Mouse (Mus musculus) MEL (cell line): Measurements from ENCODE around the gene Hpcal4.

Experiments
- BHLHE40 ChIP-seq: IDR thresholded peaks from 2 replicates; pipeline ENCODE4 v1.6.1; 2012; ENCODE audit warnings: low read depth, mild to moderate bottlenecking, inconsistent platforms, low read length, improper control_type of control experiment, borderline replicate concordance
- CHD1 ChIP-seq: IDR thresholded peaks from 2 replicates; pipeline ENCODE4 v1.6.1; 2012; ENCODE audit warnings: low read depth, mild to moderate bottlenecking, inconsistent platforms, low read length, improper control_type of control experiment
- CTCF ChIP-seq, 3 experiments: IDR thresholded peaks in 2 of 3; conservative IDR thresholded peaks in 1 of 3; 2 replicates each; pipeline ENCODE4 v1.5.1; 2011 to 2012; ENCODE audit warnings: low read length in 3 of 3, low read depth in 2 of 3, mild to moderate bottlenecking in 2 of 3, improper control_type of control experiment in 1 of 3, inconsistent platforms in 1 of 3, mixed read lengths in 1 of 3, moderate library complexity in 1 of 3; ENCODE audit not compliant: control insufficient read depth in 1 of 3, insufficient read depth in 1 of 3, poor library complexity in 1 of 3, severe bottlenecking in 1 of 3
- MAFK ChIP-seq: IDR thresholded peaks from 2 replicates; pipeline ENCODE4 v1.6.1; 2011; ENCODE audit warnings: low read depth, mild to moderate bottlenecking, low read length, improper control_type of control experiment, borderline replicate concordance
- MAX ChIP-seq: IDR thresholded peaks from 2 replicates; pipeline ENCODE4 v1.6.1; 2011; ENCODE audit warnings: low read length, improper control_type of control experiment
- MYB ChIP-seq: IDR thresholded peaks from 2 replicates; pipeline ENCODE4 v1.6.1; 2011; ENCODE audit warnings: mild to moderate bottlenecking, low read depth, low read length, improper control_type of control experiment
- NELFE ChIP-seq: IDR thresholded peaks from 2 replicates; pipeline ENCODE4 v1.6.1; 2011; ENCODE audit warnings: low read depth, low read length, improper control_type of control experiment
- POLR2A ChIP-seq, 2 experiments: IDR thresholded peaks; 2 replicates each; pipeline ENCODE4 v1.6.1; 2011 to 2012; ENCODE audit warnings: low read length in 2 of 2, mild to moderate bottlenecking in 2 of 2, control low read depth in 1 of 2, improper control_type of control experiment in 1 of 2, low read depth in 1 of 2, moderate library complexity in 1 of 2; ENCODE audit not compliant: control insufficient read depth in 1 of 2, insufficient read depth in 1 of 2, poor library complexity in 1 of 2
- POLR2AphosphoS2 ChIP-seq: IDR thresholded peaks from 2 replicates; pipeline ENCODE4 v1.6.1; 2011; ENCODE audit warnings: low read length, improper control_type of control experiment
- SMC3 ChIP-seq: IDR thresholded peaks from 2 replicates; pipeline ENCODE4 v1.6.1; 2011; ENCODE audit warnings: low read depth, low read length, improper control_type of control experiment
- USF1 ChIP-seq: IDR thresholded peaks from 2 replicates; pipeline ENCODE4 v1.6.1; 2014; ENCODE audit warnings: low read depth, mild to moderate bottlenecking, inconsistent platforms, low read length, improper control_type of control experiment, moderate library complexity
- ZNF384 ChIP-seq: IDR thresholded peaks from 2 replicates; pipeline ENCODE4 v1.6.1; 2012; ENCODE audit warnings: low read depth, mild to moderate bottlenecking, inconsistent platforms, low read length, improper control_type of control experiment

DNA sequence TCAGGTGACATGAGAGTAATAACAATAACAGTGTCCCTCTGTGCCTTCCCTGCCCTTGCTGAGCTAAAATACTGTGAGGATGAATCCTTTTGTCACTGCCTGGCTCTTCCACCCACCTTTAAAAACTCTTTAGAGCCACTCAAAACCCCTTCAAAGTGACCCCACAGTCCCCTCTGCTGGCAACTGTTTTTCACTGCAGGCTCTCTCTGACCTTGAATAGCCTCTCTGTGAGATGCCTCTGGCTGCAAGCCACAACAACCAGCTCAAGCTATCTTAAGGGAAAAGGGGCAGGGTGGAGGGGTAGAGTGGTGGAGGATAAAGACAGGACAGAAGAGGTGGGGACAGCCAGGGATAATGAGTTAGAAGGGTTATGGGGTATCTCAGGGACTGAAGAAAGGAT is 11.2 kb upstream of the Hpcal4 start:
- TF ChIP-seq BHLHE40, result no peak
- no peak for TF ChIP-seq POLR2A (IDR thresholded peaks at IDR 0.05; ENCODE audit: control insufficient read depth in 1 of 2, insufficient read depth in 1 of 2, low read depth in 1 of 2, low read length in 2 of 2, poor library complexity in 1 of 2)
- TF ChIP-seq ZNF384, result no peak
- no peak for TF ChIP-seq MYB
- TF ChIP-seq CTCF (IDR thresholded peaks at IDR 0.05 in 2 of 3, conservative IDR thresholded peaks at IDR 0.05 in 1 of 3; ENCODE audit: control insufficient read depth in 1 of 3, insufficient read depth in 1 of 3, low read depth in 2 of 3, low read length in 3 of 3, poor library complexity in 1 of 3, severe bottlenecking in 1 of 3), result peak in 1 of 3 experiments; percentile 45; a peak in 3 of 6 replicates
- no peak for TF ChIP-seq MAFK
- TF ChIP-seq POLR2AphosphoS2, result no peak
- peak; percentile 50 for TF ChIP-seq SMC3
- no peak for TF ChIP-seq MAX
- TF ChIP-seq CHD1, result no peak
- no peak for TF ChIP-seq USF1
- no peak for TF ChIP-seq NELFE
